24 mouse cellular contexts compared by ENCODE assay signal in the genomic region with DNA sequence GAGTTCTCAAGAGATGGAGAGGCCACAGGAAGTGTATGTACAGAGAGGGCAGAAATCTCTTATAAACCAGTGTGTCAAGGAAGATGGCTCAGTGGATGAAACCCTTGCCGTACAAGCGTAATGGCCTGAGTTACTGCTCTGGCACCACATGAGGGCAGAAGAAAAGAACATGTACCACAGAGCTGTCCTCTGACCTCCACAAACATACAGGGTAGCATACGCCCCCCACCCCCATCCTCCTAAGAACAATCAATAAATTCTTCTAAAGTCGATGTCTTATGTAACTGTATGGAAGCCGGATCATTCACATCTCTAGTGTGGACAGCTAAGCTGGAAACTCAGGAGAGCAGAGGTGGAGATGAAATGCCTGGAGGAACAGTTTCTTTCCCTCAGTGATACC.
"Had no signal": no experiment of that assay in that cellular context is flagged by ENCODE, and none has a peak within 500 bp of the region (broad histone marks: within the 10 kb centered on the region; RNA-seq: fewer than 3 reads in every experiment).

No protein-coding gene starts in this region.

- H3K27me3 ChIP-seq: heart, embryonic 13.5 days; heart, embryonic 15.5 days; hindbrain, embryonic 13.5 days; hindbrain, embryonic 15.5 days; kidney, embryonic 15.5 days; limb, embryonic 13.5 days had no signal

- H3K27ac ChIP-seq: heart, adult 2 months; heart, embryonic 13.5 days; heart, embryonic 15.5 days; hindbrain, embryonic 13.5 days; hindbrain, embryonic 15.5 days; hindbrain, postnatal 0 days; kidney, embryonic 15.5 days; kidney, postnatal 0 days; limb, embryonic 13.5 days had no signal

- DNase-seq: gastrocnemius, postnatal 14 days; gastrocnemius, postnatal 36 days; heart, adult 11 months; heart, adult 2 months; heart, postnatal 14 days; heart, postnatal 36 days; kidney, adult 18-20 months; kidney, adult 9 months; kidney, postnatal 14 days; kidney, postnatal 36 days; layer of hippocampus, adult 9-11 months; layer of hippocampus, postnatal 36 days; left cerebral cortex, postnatal 4 days had no signal

- ATAC-seq: intestine, embryonic 16.5 days had no signal

- H3K9me3 ChIP-seq: heart, embryonic 13.5 days; heart, embryonic 15.5 days; hindbrain, embryonic 13.5 days; hindbrain, embryonic 15.5 days; kidney, embryonic 15.5 days; limb, embryonic 13.5 days had no signal

- H3K4me1 ChIP-seq: heart, embryonic 13.5 days; heart, embryonic 15.5 days; hindbrain, embryonic 13.5 days; hindbrain, embryonic 15.5 days had no signal

- H3K4me3 ChIP-seq: heart, adult 2 months; heart, embryonic 13.5 days; heart, embryonic 15.5 days; hindbrain, embryonic 13.5 days; hindbrain, embryonic 15.5 days; kidney, embryonic 15.5 days; limb, embryonic 13.5 days had no signal

- H3K4me2 ChIP-seq: heart, embryonic 11.5 days; heart, embryonic 13.5 days; heart, embryonic 15.5 days; hindbrain, embryonic 13.5 days; hindbrain, embryonic 15.5 days; kidney, embryonic 15.5 days; limb, embryonic 13.5 days had no signal

- H3K36me3 ChIP-seq: heart, embryonic 13.5 days; heart, embryonic 15.5 days; hindbrain, embryonic 13.5 days; hindbrain, embryonic 15.5 days; kidney, embryonic 15.5 days; limb, embryonic 13.5 days had no signal

- H3K9ac ChIP-seq: forebrain, postnatal 0 days; heart, embryonic 13.5 days; heart, embryonic 15.5 days; hindbrain, embryonic 13.5 days; hindbrain, embryonic 15.5 days; kidney, embryonic 15.5 days; limb, embryonic 13.5 days had no signal
